Mouse (Mus musculus) hindbrain, postnatal 0 days (tissue): ENCODE measurements at regions not wholly inside any gene's neighbourhood (a gene's known extent, or its start where the extent isn't known, plus 50 kb on each side); places are given as distances from the start of the nearest gene placed in this dataset.

Experiments used
- ATAC-seq: fragments of 200-750 bp; cut with Nextera tagmentation; 2 replicates; pipeline ENCODE4 v1.8.0; 2017; ENCODE audit warnings: mild to moderate bottlenecking, moderate TSS enrichment, moderate library complexity
- DNase-seq: peaks from one replicate; pipeline ENCODE4 v3.0.0-alpha.2; 2015; ENCODE audit warnings: low spot score
- H3K27ac ChIP-seq: fragments of 300-500 bp; sonication (generic); 2 replicates; pipeline ENCODE4 v1.5.1; 2014; ENCODE audit warnings: mild to moderate bottlenecking
- H3K27me3 ChIP-seq: fragments of 300-500 bp; sonication (generic); 2 replicates; pipeline ENCODE4 v1.6.1; 2014; ENCODE audit warnings: low read length, mixed read lengths; ENCODE audit not compliant: insufficient read depth
- H3K36me3 ChIP-seq: fragments of 300-500 bp; sonication (generic); 2 replicates; pipeline ENCODE4 v1.6.1; 2014; ENCODE audit warnings: low read length, mixed read lengths; ENCODE audit not compliant: insufficient read depth
- H3K4me1 ChIP-seq: fragments of 300-500 bp; sonication (generic); 2 replicates; pipeline ENCODE4 v1.6.1; 2014; ENCODE audit warnings: antibody characterized with exemption, low read length, mixed read lengths; ENCODE audit not compliant: insufficient read depth
- H3K4me2 ChIP-seq: fragments of 300-500 bp; sonication (generic); 2 replicates; pipeline ENCODE4 v1.6.1; 2014; ENCODE audit warnings: low read depth, mild to moderate bottlenecking, low read length, moderate library complexity, mixed read lengths
- H3K4me3 ChIP-seq: fragments of 300-500 bp; sonication (generic); 2 replicates; pipeline ENCODE4 v1.5.1; 2014; ENCODE audit warnings: low read length
- H3K9ac ChIP-seq: fragments of 300-500 bp; sonication (generic); replicated peaks from 2 replicates; pipeline ENCODE4 v1.6.1; 2014; ENCODE audit warnings: mild to moderate bottlenecking, low read length, moderate library complexity, mixed read lengths
- H3K9me3 ChIP-seq: fragments of 300-500 bp; sonication (generic); 2 replicates; pipeline ENCODE4 v1.6.1; 2016; ENCODE audit warnings: low read length, mixed read lengths
- CTCF ChIP-seq: IDR thresholded peaks from 2 replicates; pipeline ENCODE4 v1.5.1; 2016; ENCODE audit warnings: antibody characterized with exemption, control low read depth, low read depth
- WGBS: fragments of 180-500 bp; shearing (Covaris S2); extraction: QIAGEN DNeasy Blood & Tissue Kit; methylation state at CpG from one replicate; pipeline ENCODE4 v1.1.7; 2014; 5-methylcytosine and 5-hydroxymethylcytosine counted together

DNA sequence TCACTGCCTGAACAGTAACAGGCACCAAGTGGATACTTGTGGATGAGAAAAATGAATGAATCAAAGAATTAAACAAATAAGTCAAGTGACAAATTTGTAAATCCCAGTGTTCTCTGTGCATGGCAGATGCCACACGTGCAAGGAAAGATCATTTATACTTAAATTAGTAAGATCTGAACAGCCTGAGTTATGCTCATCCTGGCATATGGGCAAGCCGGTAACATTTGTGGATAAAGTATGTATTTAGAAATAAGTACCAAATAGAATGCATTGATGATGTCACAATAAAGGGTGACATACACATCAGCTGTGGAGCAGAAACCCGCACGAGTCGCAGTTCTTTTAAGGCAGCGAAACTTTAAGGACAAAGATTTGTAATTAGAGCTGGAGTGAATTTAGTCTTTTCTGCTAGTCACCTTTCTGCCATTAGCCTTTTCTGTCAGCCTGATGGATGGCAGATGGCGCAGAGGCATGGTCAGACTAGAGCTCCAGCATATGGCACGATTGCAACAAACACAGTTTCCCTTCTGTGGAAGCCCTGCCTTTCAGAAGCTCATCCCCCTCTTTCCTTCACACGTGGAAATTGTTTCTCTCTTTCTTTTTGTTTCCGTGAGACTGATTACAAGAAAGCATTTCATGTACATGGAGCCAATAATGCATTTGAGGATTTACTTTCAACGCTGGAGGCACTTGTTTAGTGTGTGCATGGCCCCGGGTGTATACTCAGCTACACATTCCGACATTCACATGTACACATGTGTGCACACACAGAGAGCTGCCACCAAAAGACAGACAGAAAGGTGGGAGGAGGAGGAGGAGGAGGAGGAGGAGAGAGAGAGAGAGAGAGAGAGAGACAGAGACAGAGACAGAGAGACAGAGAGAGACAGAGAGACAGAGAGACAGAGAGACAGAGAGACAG is 154.3 kb upstream of the D16Ertd472e start:
- H3K9ac ChIP-seq = no peak overlapping the region
- ATAC-seq (no peak), DNase-seq (peak; percentile 18)
- H3K4me2 ChIP-seq = no peak overlapping the region
- 74% methylated on average over 13 of the region's 13 CpGs for WGBS
- H3K9me3 ChIP-seq = no peaks in the 10 kb centered on the region
- no peaks in the 10 kb centered on the region for H3K36me3 ChIP-seq
- no peak overlapping the region for H3K27ac ChIP-seq
- H3K4me1 ChIP-seq = no peaks in the 10 kb centered on the region
- TF ChIP-seq CTCF = no peak
- no peaks in the 10 kb centered on the region for H3K27me3 ChIP-seq
- no peak overlapping the region for H3K4me3 ChIP-seq

DNA sequence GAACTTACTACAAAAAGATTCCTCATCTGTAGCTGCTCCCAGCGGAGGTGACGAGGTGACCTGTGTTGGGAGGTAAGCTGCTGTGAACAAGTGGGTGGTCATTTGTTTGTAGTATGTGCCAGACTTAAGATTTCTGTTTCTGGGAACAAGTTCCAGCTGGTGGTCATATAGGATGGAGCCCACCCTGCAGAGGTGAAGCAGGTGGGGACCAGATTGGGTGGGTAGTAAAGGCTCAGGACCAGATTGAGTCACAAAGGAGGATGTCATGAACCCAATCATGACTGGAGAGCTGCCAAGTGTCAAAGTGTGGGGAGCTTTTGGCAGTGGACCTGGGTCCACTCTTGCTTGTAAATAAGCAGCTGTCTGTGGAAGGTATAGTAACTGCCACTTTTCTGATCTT is 149.0 kb upstream of the D16Ertd472e start:
- WGBS = 81% methylated on average over 2 of the region's 2 CpGs
- Histone ChIP-seq H3K4me1 (no peaks in the 10 kb centered on the region), H3K27ac (no peak overlapping the region), H3K4me3 (no peak overlapping the region), H3K4me2 (no peak overlapping the region), H3K36me3 (no peaks in the 10 kb centered on the region), H3K9me3 (no peaks in the 10 kb centered on the region), H3K9ac (no peak overlapping the region), H3K27me3 (no peaks in the 10 kb centered on the region)
- TF ChIP-seq CTCF = no peak
- DNase-seq = peak; percentile 36
- no peak for ATAC-seq

GRCm38 (mm10) chr16:78709943-78710342 is 133.4 kb upstream of the D16Ertd472e start:
- ATAC-seq = peak; percentile 66
- Histone ChIP-seq H3K4me3 (no peak overlapping the region), H3K27ac (no peak overlapping the region), H3K36me3 (no peaks in the 10 kb centered on the region), H3K27me3 (no peaks in the 10 kb centered on the region), H3K4me2 (no peak overlapping the region), H3K9me3 (no peaks in the 10 kb centered on the region), H3K9ac (no peak overlapping the region), H3K4me1 (no peaks in the 10 kb centered on the region)
- DNase-seq = peak; percentile 16
- 53% methylated on average over 7 of the region's 7 CpGs for WGBS
- no peak for TF ChIP-seq CTCF

DNA sequence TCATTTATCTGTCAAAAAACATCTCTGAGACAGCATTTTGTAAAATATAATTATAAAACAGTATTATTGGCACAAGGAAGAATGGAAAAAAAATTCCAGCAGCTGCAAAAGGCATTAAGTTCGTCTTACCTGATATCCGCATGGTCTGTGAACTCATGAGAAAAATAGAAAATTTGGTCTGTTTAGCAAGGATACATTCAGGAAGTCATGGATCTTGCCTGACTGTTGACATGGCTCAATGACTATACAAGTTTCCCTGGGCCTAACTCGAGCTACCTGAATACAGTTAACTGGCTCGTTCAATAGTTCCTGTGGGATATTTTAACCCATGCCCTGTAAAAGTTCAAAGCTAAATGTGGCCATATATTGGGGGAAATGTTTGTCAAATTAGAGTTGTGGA is 131.1 kb upstream of the D16Ertd472e start:
- Histone ChIP-seq H3K4me1 (no peaks in the 10 kb centered on the region), H3K4me3 (no peak overlapping the region), H3K4me2 (no peak overlapping the region), H3K27ac (no peak overlapping the region), H3K9me3 (no peaks in the 10 kb centered on the region), H3K9ac (no peak overlapping the region), H3K27me3 (no peaks in the 10 kb centered on the region), H3K36me3 (no peaks in the 10 kb centered on the region)
- no peak for TF ChIP-seq CTCF
- WGBS = 91% methylated on average over 4 of the region's 4 CpGs
- DNase-seq = no peak
- ATAC-seq = no peak

DNA sequence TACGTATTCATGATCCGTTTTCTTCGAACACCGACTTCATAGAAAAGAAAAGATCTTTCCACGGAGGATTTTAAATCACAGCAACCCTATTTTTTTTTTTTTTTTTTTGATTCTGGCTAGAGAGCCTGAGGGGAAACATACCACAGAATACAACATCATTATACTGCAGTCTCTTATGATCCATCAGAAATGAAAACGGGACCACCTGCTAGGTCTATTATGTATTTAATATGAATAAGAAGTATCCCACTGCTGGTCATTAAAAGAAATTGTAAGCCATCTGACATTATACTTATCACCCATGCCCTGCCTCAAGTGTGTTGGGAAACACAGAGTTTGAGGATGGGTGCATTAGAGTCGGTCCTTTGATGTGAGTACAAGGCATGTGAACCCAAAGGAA is 130.7 kb upstream of the D16Ertd472e start:
- Histone ChIP-seq H3K27ac (no peak overlapping the region), H3K27me3 (no peaks in the 10 kb centered on the region), H3K4me1 (no peaks in the 10 kb centered on the region), H3K4me2 (no peak overlapping the region), H3K4me3 (no peak overlapping the region), H3K36me3 (no peaks in the 10 kb centered on the region), H3K9me3 (no peaks in the 10 kb centered on the region), H3K9ac (no peak overlapping the region)
- DNase-seq (no peak), ATAC-seq (no peak)
- no peak for TF ChIP-seq CTCF
- 75% methylated on average over 7 of the region's 7 CpGs for WGBS

DNA sequence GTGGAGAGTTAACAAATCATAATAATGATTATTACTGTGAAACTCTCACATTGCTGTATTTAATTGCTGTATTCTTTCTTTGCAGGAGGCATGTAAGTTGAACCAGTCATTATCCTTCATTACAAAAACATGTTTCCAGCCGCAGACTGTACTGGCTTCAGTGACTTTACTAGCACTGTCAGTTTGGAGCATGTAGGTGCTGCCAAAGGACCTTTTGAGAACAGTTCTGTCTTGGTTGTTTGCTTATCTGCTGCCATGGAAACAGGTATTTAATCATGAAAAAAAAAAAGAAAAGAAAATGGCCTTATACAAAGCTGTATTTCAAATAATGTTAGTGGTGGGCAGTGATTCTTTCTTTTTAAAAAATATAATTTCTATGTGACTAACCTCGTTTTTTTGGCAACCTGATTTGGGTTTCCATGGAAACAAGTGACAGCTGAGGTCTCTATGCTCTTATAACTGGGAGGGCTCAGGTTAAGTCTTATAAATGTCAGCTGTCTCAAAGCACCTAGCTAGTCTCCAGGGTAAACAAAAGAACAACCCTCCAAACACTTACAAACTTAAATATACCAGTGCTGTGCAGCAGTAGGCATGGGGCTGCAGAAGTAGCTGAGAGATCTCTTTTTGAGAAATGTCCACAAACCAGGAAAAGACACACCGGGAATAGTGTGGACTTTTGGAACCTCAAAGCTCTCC is 121.2 kb upstream of the D16Ertd472e start:
- Histone ChIP-seq H3K36me3 (no peaks in the 10 kb centered on the region), H3K4me3 (no peak overlapping the region), H3K9me3 (no peaks in the 10 kb centered on the region), H3K9ac (no peak overlapping the region), H3K4me2 (no peak overlapping the region), H3K27me3 (no peaks in the 10 kb centered on the region), H3K4me1 (0 out of 2 replicates have a peak, but pooled peaks cover 4% of the 10 kb centered on the region), H3K27ac (no peak overlapping the region)
- no peak for TF ChIP-seq CTCF
- 43% methylated on average over 3 of the region's 3 CpGs for WGBS
- DNase-seq = peak; percentile 27
- ATAC-seq = no peak; the same call in 1 of the 2 replicates

- TF ChIP-seq CTCF = no peak
- no peak overlapping the region for H3K4me3 ChIP-seq
These were observed 111.7 kb upstream of the D16Ertd472e start for GRCm38 (mm10) chr16:78688251-78688650.

More at GRCm38 (mm10) chr16:78688251-78688650, 111.7 kb upstream of the D16Ertd472e start:
- no peaks in the 10 kb centered on the region for H3K4me1 ChIP-seq
- H3K27me3 ChIP-seq = no peaks in the 10 kb centered on the region
- ATAC-seq (no peak), DNase-seq (no peak)
- H3K9me3 ChIP-seq = no peaks in the 10 kb centered on the region
- no peak overlapping the region for H3K9ac ChIP-seq
- no peak overlapping the region for H3K27ac ChIP-seq
- no peaks in the 10 kb centered on the region for H3K36me3 ChIP-seq
- H3K4me2 ChIP-seq = no peak overlapping the region
